Mouse (Mus musculus) heart, embryonic 14.5 days (tissue): ENCODE data around the gene Tspan31. TPM values are rescaled to one million over a fixed set of nuclear protein-coding genes. Genes with fewer than 3 reads are reported as not detected.

Experiments used
- ATAC-seq: fragments of 200-750 bp; cut with Nextera tagmentation; 2 replicates; pipeline ENCODE4 v1.8.0; 2017; ENCODE audit warnings: low read depth, moderate TSS enrichment; ENCODE audit not compliant: insufficient number of reproducible peaks, insufficient read depth, low FRiP score
- H3K27ac ChIP-seq, 2 experiments: fragments of 200-500 bp in 1 of 2; fragments of 300-500 bp in 1 of 2; sonication (generic) in 1 of 2; replicated peaks in 1 of 2; 2 replicates each; pipeline ENCODE4 v1.5.1; 2012 to 2014; ENCODE audit warnings: low read depth in 2 of 2, low read length in 2 of 2, control low read depth in 1 of 2, mild to moderate bottlenecking in 1 of 2, mixed read lengths in 1 of 2; ENCODE audit not compliant: control insufficient read depth in 1 of 2, insufficient read depth in 1 of 2
- H3K27me3 ChIP-seq: fragments of 300-500 bp; sonication (generic); 2 replicates; pipeline ENCODE4 v1.6.1; 2014; ENCODE audit warnings: mild to moderate bottlenecking, low read length, control low read depth; ENCODE audit not compliant: control insufficient read depth, insufficient read depth
- H3K36me3 ChIP-seq: fragments of 300-500 bp; sonication (generic); 2 replicates; pipeline ENCODE4 v1.6.1; 2014; ENCODE audit warnings: mild to moderate bottlenecking, control low read depth, low read length, mixed read lengths; ENCODE audit not compliant: control insufficient read depth, insufficient read depth
- H3K4me1 ChIP-seq, 2 experiments: fragments of 200-500 bp in 1 of 2; fragments of 300-500 bp in 1 of 2; sonication (generic) in 1 of 2; 2 replicates each; pipeline ENCODE4 v1.6.1; 2012 to 2014; ENCODE audit warnings: low read length in 2 of 2, control low read depth in 1 of 2, mixed read lengths in 1 of 2; ENCODE audit not compliant: control insufficient read depth in 2 of 2, insufficient read depth in 2 of 2
- H3K4me2 ChIP-seq: fragments of 300-500 bp; sonication (generic); 2 replicates; pipeline ENCODE4 v1.6.1; 2014; ENCODE audit warnings: mild to moderate bottlenecking, low read length
- H3K4me3 ChIP-seq, 2 experiments: fragments of 200-500 bp in 1 of 2; fragments of 300-500 bp in 1 of 2; sonication (generic) in 1 of 2; 2 replicates each; pipeline ENCODE4 v1.5.1; 2012 to 2014; ENCODE audit warnings: low read length in 2 of 2, mild to moderate bottlenecking in 2 of 2, control low read depth in 1 of 2, low read depth in 1 of 2, moderate library complexity in 1 of 2; ENCODE audit not compliant: control insufficient read depth in 1 of 2, insufficient read depth in 1 of 2
- H3K9ac ChIP-seq: fragments of 300-500 bp; sonication (generic); 2 replicates; pipeline ENCODE4 v1.6.1; 2014; ENCODE audit warnings: mild to moderate bottlenecking, low read length
- H3K9me3 ChIP-seq: fragments of 300-500 bp; sonication (generic); 2 replicates; pipeline ENCODE4 v1.6.1; 2016; ENCODE audit warnings: low read length, control low read depth; ENCODE audit not compliant: control insufficient read depth
- WGBS: fragments of 180-500 bp; shearing (Covaris S2); extraction: QIAGEN DNeasy Blood & Tissue Kit; methylation state at CpG from one replicate; pipeline ENCODE4 v1.1.7; 2014; 5-methylcytosine and 5-hydroxymethylcytosine counted together
- polyA plus RNA-seq: library from polyadenylated mRNA; unstranded; fragments of >200 nt; fragmentation: Nextera tagmentation; extraction: Ambion mirVana; gene quantifications from 2 replicates; pipeline ENCODE4 v1.2.1, GENCODE M21; 2014

The Tspan31 gene
- 99.1 and 101 TPM in 2 replicates for polyA plus RNA-seq

DNA sequence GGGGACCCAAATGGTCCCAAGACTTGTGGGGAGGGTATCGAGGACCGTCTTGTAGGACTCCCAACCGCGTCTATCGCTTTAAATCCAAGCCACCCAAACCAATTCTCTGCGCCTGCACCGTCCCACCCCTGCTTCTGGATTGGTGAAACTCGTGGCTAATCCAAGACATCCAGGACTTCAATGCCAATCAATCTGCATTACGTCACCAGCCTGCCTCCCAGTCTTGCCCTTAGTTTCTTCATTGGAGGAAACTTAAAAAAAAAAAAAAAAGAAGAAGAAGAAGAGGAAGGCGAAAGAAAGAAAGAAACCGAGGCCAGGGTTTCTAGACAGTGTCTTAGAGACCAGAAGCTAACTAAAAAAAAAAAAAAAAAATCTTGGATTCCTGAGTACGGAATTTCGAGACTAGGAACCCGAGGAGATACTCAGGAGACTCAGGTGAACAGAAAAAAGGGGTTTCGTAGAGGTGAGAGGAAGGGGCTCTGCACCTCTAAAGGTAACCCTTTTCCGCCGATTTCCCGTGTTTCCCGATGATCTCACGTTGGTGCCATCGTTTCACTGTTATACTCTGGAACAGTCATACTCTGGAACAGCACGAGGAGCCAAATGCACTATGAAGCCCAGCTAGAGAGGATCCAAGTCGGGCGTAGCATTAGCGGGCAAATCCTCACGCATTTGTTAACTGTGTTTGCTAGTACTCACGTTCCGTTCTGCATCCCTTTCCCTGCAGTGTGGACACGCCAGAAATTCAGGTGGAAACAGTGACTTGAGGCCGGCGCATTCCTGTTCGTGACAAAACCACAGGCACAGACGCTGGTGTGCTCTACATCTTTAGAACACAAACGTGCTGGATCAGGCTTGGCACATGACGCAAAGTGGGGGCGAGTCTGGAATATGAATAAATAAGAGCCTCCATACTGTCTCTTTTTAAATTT, at the start of gene Tspan31:
Gene Tspan31, minus strand, starts transcription at position 75 of the 932 bp plus-strand sequence.
- Histone ChIP-seq H3K27ac (peak within 1 kb of the TSS; percentile 80 to 94), H3K9me3 (no peaks in the 10 kb centered on the region), H3K9ac (peak within 1 kb of the TSS; percentile 79), H3K27me3 (peaks cover 4% of the 10 kb centered on the region), H3K4me3 (peak within 1 kb of the TSS; percentile 61 to 96), H3K36me3 (peaks cover 34% of the 10 kb centered on the region), H3K4me2 (peak within 1 kb of the TSS; percentile 90), H3K4me1 (peaks cover 9 to 13% of the 10 kb centered on the region in 2 experiments)
- peak; percentile 85 for ATAC-seq
- WGBS = 2% methylated on average over 36 of the region's 36 CpGs

DNA sequence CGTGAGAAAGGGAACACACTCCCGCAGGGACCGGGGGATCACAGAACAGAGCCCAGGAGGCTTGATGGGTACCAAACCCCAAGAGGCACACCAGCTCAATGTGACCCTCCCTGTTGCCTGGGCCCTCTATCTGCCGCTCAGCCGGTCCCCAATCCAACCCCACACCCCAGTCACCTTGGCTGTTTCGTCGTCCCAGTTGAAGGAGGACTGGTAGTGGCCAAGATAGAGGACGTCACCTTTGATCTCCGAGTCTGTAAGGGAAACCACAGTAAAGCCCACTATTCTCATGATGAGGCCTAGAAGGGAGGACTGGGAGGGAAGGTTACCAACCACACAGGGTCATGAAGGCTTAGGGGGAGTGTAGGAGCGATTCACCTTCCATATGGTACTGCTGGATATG, 49.2 kb upstream of the Tspan31 start:
- H3K27ac ChIP-seq = no peak overlapping the region
- no peaks in the 10 kb centered on the region for H3K9me3 ChIP-seq
- no peak overlapping the region for H3K9ac ChIP-seq
- H3K27me3 ChIP-seq = no peaks in the 10 kb centered on the region
- no peak for ATAC-seq
- no peak overlapping the region for H3K4me3 ChIP-seq
- H3K4me1 ChIP-seq = peaks cover 2 to 14% of the 10 kb centered on the region in 2 experiments; a peak in 3 of 4 replicates
- peaks cover 33% of the 10 kb centered on the region for H3K36me3 ChIP-seq
- WGBS = 92% methylated on average over 10 of the region's 10 CpGs
- H3K4me2 ChIP-seq = no peak overlapping the region

DNA sequence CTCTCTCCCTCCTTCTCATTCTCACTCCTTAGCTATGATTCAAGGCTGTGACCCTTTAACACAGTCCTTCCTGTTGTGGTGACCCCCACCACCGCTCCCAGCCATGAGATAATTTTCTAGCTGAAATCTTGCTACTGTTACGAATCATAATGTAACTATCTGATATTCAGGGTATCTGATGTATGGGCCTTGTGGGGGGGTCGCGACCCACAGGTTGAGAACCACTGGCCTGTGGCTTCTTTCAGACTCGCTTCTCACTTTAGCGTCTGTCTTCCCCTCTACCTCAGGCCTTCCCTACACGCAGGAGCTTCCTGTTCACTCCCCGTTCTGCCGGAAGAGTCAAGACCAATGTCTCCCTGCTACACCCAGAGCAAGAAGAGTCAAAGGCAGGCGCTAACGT, 48.4 kb upstream of the Tspan31 start:
- H3K4me3 ChIP-seq = no peak overlapping the region
- ATAC-seq = no peak
- peaks cover 33% of the 10 kb centered on the region for H3K36me3 ChIP-seq

DNA sequence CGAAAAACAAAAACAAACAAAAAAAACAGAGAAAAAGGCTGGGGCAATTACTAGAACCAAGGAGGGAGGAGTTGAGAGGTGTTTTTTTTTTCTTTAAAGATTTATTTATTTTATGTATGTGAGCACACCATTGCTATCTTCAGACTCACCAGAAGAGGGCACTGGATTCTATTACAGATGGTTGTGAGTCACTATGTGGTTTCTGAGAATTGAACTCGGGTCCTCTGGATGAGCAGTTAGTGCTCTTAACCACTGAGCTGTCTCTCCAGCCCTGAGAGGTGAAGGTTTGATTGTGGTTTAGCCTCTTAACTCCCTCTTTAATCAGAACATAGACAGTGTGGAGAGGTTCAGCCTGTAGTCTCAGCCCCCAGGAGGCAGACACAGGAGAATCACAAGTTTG, 45.0 kb upstream of the Tspan31 start:
- H3K9me3 ChIP-seq = no peaks in the 10 kb centered on the region
- peaks cover 0 to 2% of the 10 kb centered on the region in 2 experiments; a peak in 1 of 4 replicates for H3K4me1 ChIP-seq
- no peak overlapping the region for H3K4me2 ChIP-seq
- H3K27me3 ChIP-seq = no peaks in the 10 kb centered on the region
- 74% methylated on average over 2 of the region's 2 CpGs for WGBS
- no peak for ATAC-seq
- H3K27ac ChIP-seq = no peak overlapping the region
- no peak overlapping the region for H3K4me3 ChIP-seq
- H3K36me3 ChIP-seq = peaks cover 45% of the 10 kb centered on the region
- no peak overlapping the region for H3K9ac ChIP-seq

More for the DNA sequence above, 48.4 kb upstream of the Tspan31 start:
- H3K27me3 ChIP-seq = no peaks in the 10 kb centered on the region
- H3K4me1 ChIP-seq = peaks cover 2 to 14% of the 10 kb centered on the region in 2 experiments; a peak in 3 of 4 replicates
- no peak overlapping the region for H3K4me2 ChIP-seq
- H3K27ac ChIP-seq = no peak overlapping the region
- H3K9me3 ChIP-seq = no peaks in the 10 kb centered on the region
- WGBS = 89% methylated on average over 11 of the region's 11 CpGs
- no peak overlapping the region for H3K9ac ChIP-seq

DNA sequence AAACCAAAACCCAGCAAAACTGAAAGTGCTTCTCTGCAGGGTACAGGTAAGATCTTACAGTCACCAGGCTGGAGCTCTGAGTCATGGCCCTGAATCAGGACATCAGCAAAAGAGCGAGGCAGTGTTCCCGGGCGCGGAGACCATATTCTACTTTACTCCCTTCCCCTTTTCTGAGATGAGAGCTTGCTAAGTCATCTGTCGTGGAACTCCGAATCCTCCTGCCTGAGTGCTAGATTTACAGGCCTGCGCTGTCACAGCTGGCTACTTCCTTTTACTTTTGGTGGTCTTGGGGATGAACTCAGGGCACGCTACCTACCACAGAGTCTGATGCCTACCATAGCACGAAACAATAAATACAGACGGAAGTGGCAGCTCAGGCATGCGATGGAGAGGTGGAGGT, 44.3 kb upstream of the Tspan31 start:
- ATAC-seq = no peak
- H3K36me3 ChIP-seq = peaks cover 45% of the 10 kb centered on the region

DNA sequence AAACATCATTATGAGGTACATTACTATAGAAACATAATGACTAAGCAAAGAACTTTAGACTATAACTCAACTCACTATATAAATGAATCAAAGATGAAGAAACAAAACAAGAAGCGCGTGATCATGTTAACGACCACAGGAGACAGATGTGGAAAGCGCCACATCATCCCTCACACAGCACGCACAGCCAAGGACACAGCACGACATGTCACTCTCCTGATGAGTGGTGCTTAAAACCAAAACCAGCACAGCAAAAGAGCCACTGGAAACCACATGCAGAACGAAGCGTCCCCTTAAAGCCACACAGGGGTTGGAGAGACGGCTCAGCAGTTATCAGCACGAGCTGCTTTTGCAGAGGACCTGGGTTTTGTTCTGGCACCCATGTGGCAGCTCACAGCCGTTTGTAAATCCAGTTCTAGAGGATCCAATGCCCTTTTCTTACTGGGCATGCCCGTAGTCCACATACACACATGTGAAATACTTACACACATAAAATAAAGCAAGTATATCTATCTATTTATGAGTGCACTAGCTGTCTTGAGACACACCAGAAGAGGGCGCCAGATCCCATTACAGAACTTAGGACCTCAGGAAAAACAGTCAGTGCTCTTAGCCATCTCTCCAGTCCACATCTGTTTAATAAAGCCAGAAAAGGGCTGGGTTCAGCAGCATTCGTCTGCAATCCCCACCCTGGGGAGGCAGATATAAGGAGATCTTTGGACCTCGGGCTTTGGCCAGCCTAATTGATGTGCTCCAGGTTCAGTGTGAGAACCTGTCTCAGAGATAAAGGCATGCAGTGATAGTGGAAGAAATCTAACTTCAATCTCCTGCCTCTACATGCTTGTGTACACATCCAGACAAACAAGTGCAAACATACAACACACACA, 41.2 kb upstream of the Tspan31 start:
- peaks cover 28% of the 10 kb centered on the region for H3K36me3 ChIP-seq
- H3K4me3 ChIP-seq = no peak overlapping the region
- WGBS = 81% methylated on average over 15 of the region's 15 CpGs
- no peaks in the 10 kb centered on the region for H3K27me3 ChIP-seq
- H3K4me1 ChIP-seq = no peaks in the 10 kb centered on the region
- no peak overlapping the region for H3K27ac ChIP-seq
- H3K9me3 ChIP-seq = no peaks in the 10 kb centered on the region
- H3K4me2 ChIP-seq = no peak overlapping the region
- no peak overlapping the region for H3K9ac ChIP-seq
- no peak for ATAC-seq

More for the DNA sequence above, 44.3 kb upstream of the Tspan31 start:
- Histone ChIP-seq H3K4me3 (no peak overlapping the region), H3K27me3 (no peaks in the 10 kb centered on the region), H3K27ac (no peak overlapping the region), H3K4me1 (no peaks in the 10 kb centered on the region), H3K4me2 (no peak overlapping the region), H3K9me3 (no peaks in the 10 kb centered on the region), H3K9ac (no peak overlapping the region)
- WGBS = 84% methylated on average over 11 of the region's 11 CpGs

DNA sequence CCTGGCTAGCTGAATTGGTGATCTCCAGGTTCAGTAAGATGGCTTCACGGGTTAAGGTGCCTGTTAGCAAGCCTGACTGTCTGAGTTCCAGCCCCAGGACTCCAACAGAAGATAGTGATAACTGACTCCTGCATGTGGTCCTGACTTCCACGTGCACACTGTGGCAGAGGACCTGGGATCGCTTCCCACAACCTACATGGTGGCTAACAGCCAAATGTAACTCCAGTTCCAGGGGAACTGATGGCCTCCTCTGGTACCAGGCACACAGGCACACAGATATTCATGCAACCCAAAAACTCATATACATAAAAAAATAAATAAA, 38.2 kb upstream of the Tspan31 start:
- WGBS = 70% methylated on average over 3 of the region's 3 CpGs

More for the DNA sequence above, 38.2 kb upstream of the Tspan31 start:
- H3K9me3 ChIP-seq = no peaks in the 10 kb centered on the region
- ATAC-seq = no peak
- no peak overlapping the region for H3K9ac ChIP-seq
- no peak overlapping the region for H3K4me3 ChIP-seq
- no peak overlapping the region for H3K4me2 ChIP-seq
- no peaks in the 10 kb centered on the region for H3K4me1 ChIP-seq
- no peaks in the 10 kb centered on the region for H3K27me3 ChIP-seq
- no peak overlapping the region for H3K27ac ChIP-seq
- H3K36me3 ChIP-seq = peaks cover 25% of the 10 kb centered on the region
